Mouse (Mus musculus): ENCODE results near the gene Pou2f1.

- no peak for TF ChIP-seq CTCF (IDR thresholded peaks at IDR 0.05; ENCODE audit: borderline replicate concordance, insufficient read depth, low read length)
- TF ChIP-seq POLR2A (IDR thresholded peaks at IDR 0.05; ENCODE audit: low read depth, low read length), result no peak
Observed at GRCm38 (mm10) chr1:165908153-165908552, 94.3 kb downstream of the Pou2f1 start.

All from embryonic fibroblast, embryonic 13.5 days (primary cell).